In the genomic region with DNA sequence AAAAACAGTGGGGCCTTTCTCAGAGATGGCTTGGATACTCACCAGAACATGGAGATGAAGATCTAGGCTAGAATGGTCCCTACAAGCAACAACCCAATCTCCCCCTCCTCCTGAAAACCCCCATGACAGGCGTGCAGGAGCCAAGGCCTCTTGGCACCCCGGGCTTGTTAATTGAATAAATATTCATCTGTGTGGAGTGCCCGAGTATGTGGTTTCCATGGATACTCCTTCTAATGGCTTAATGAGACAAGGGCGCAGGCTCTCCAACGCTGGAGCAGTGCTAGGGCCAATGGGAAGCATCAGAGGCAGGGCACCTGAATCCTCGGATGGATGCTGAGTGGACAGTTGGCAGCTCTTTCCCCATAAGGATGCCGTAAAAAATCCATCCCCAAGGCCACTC, we compare ENCODE assay signal across 14 mouse cellular contexts. TPM values are rescaled to one million over a fixed set of nuclear protein-coding genes. Genes with fewer than 3 reads are reported as not detected.
A peak's percentile ranks its signal among the peaks of the same experiment; 100 is the strongest.
DNase-seq lines count a peak whose midpoint lies in the region; ATAC-seq and TF ChIP-seq lines count a peak whose summit lies in the region.
"Had no signal": no experiment of that assay in that cellular context is flagged by ENCODE, and none has a peak within 500 bp of the region (broad histone marks: within the 10 kb centered on the region; RNA-seq: fewer than 3 reads in every experiment).

No protein-coding gene starts in this region.

- no peaks in the 10 kb centered on the region; the same call in 1 of the 2 replicates for H3K4me1 ChIP-seq in forebrain, embryonic 11.5 days (replicated peaks; ENCODE audit: control insufficient read depth, insufficient read depth, low read length)
- H3K4me1 ChIP-seq in forebrain, embryonic 10.5 days, result peaks cover 9% of the 10 kb centered on the region
- peaks cover 14% of the 10 kb centered on the region for H3K4me1 ChIP-seq in forebrain, postnatal 0 days (ENCODE audit: insufficient read depth)
- H3K4me1 ChIP-seq: heart, embryonic 15.5 days had no signal

- H3K36me3 ChIP-seq in forebrain, embryonic 11.5 days (ENCODE audit: control insufficient read depth, insufficient read depth, low read length), result no peaks in the 10 kb centered on the region
- H3K36me3 ChIP-seq in forebrain, embryonic 10.5 days (replicated peaks), result no peaks in the 10 kb centered on the region
- no peaks in the 10 kb centered on the region for H3K36me3 ChIP-seq in forebrain, postnatal 0 days (ENCODE audit: insufficient read depth)
- H3K36me3 ChIP-seq: heart, embryonic 15.5 days had no signal

- H3K9ac ChIP-seq in forebrain, embryonic 11.5 days (ENCODE audit: low read length), result no peak overlapping the region
- no peak overlapping the region for H3K9ac ChIP-seq in forebrain, postnatal 0 days
- H3K9ac ChIP-seq: heart, embryonic 15.5 days had no signal

- no peak overlapping the region for H3K4me2 ChIP-seq in forebrain, embryonic 11.5 days (ENCODE audit: low read depth, low read length, severe bottlenecking)
- no peak overlapping the region for H3K4me2 ChIP-seq in forebrain, postnatal 0 days (ENCODE audit: low read depth)
- H3K4me2 ChIP-seq: heart, embryonic 15.5 days; liver, embryonic 11.5 days had no signal

- DNase-seq in forebrain, embryonic 11.5 days (ENCODE audit: low spot score), result no peak
- no peak for DNase-seq in forebrain, embryonic 10.5 days (ENCODE audit: extremely low spot score, low spot score)
- peak; percentile 25 for DNase-seq in Muller cell, postnatal 12 days (ENCODE audit: inconsistent ontology term)
- DNase-seq in forebrain, postnatal 0 days, result peak; percentile 75
- DNase-seq in layer of hippocampus, postnatal 36 days, result peak; percentile 26 to 41
- no peak for DNase-seq in spleen, postnatal 36 days (ENCODE audit: low spot score in 2 of 2)
- no peak for DNase-seq in ovary, postnatal 10 days (ENCODE audit: low spot score)
- DNase-seq in thymus, postnatal 0 days (ENCODE audit: low spot score), result no peak
- DNase-seq: cerebellum, adult 9-10 months; thymus, adult 18-20 months had no signal

- H3K27ac ChIP-seq in forebrain, embryonic 11.5 days (ENCODE audit: low read depth, low read length), result no peak overlapping the region
- no peak overlapping the region for H3K27ac ChIP-seq in forebrain, embryonic 10.5 days
- no peak overlapping the region for H3K27ac ChIP-seq in forebrain, postnatal 0 days (ENCODE audit: low read depth, low read length)
- H3K27ac ChIP-seq: heart, embryonic 15.5 days had no signal

- ATAC-seq in forebrain, embryonic 11.5 days (replicated peaks; ENCODE audit: low FRiP score), result 0 out of 2 replicates have a peak, but pooled peaks have one; percentile 53
- peak; percentile 94 for ATAC-seq in forebrain, postnatal 0 days
- ATAC-seq: lung, postnatal 0 days had no signal

- H3K27me3 ChIP-seq in forebrain, embryonic 11.5 days (ENCODE audit: control insufficient read depth, insufficient read depth, low read length), result no peaks in the 10 kb centered on the region
- H3K27me3 ChIP-seq in forebrain, embryonic 10.5 days (ENCODE audit: poor library complexity, severe bottlenecking), result no peaks in the 10 kb centered on the region; the same call in 1 of the 2 replicates
- no peaks in the 10 kb centered on the region for H3K27me3 ChIP-seq in forebrain, postnatal 0 days (ENCODE audit: insufficient read depth, low read length)

- 43% methylated on average over 7 of the region's 7 CpGs for WGBS in forebrain, embryonic 11.5 days
- WGBS in forebrain, embryonic 10.5 days, result 76% methylated on average over 7 of the region's 7 CpGs
- WGBS in forebrain, postnatal 0 days, result 10% methylated on average over 7 of the region's 7 CpGs

- H3K9me3 ChIP-seq in forebrain, embryonic 11.5 days (ENCODE audit: control insufficient read depth, low read length), result no peaks in the 10 kb centered on the region
- H3K9me3 ChIP-seq in forebrain, embryonic 10.5 days, result no peaks in the 10 kb centered on the region
- H3K9me3 ChIP-seq in forebrain, postnatal 0 days (ENCODE audit: low read length), result no peaks in the 10 kb centered on the region
- H3K9me3 ChIP-seq: heart, embryonic 15.5 days had no signal

- no peak overlapping the region for H3K4me3 ChIP-seq in forebrain, embryonic 11.5 days (ENCODE audit: low read depth, low read length)
- H3K4me3 ChIP-seq in forebrain, embryonic 10.5 days, result no peak overlapping the region
- H3K4me3 ChIP-seq in forebrain, postnatal 0 days (ENCODE audit: low read depth, low read length), result no peak overlapping the region
- H3K4me3 ChIP-seq: heart, embryonic 15.5 days had no signal

- TF ChIP-seq CTCF in forebrain, postnatal 0 days (IDR thresholded peaks at IDR 0.05; ENCODE audit: low read depth), result no peak

RNA-seq across cellular contexts. Expression of a gene that starts 10.6 kb away (rescaled TPM):
- 0.05 TPM in 1 of 2 replicates, not detected in the other for polyA plus RNA-seq in forebrain, embryonic 11.5 days (2014; fragmentation: Nextera tagmentation; extraction: Ambion mirVana)
- not detected in 2 replicates for polyA plus RNA-seq in forebrain, embryonic 10.5 days (2016; fragmentation: Nextera tagmentation; extraction: Ambion mirVana)
- 8.9 and 10.7 TPM in 2 replicates for total RNA-seq in forebrain, postnatal 0 days (2014; rRNA removed)
- 1.5 and 1.7 TPM in 2 replicates for polyA plus RNA-seq in forebrain, postnatal 0 days (2015; fragmentation: Nextera tagmentation; extraction: Ambion mirVana)
- total RNA-seq in layer of hippocampus, postnatal 36 days (2021), result 10 to 100 TPM; 26.9 to 27.2 TPM
- polyA plus RNA-seq in thymus, postnatal 0 days (2015; fragmentation: Nextera tagmentation; extraction: Ambion mirVana), result 0.09 and 0.24 TPM in 2 replicates
- total RNA-seq: granulocyte monocyte progenitor cell, adult 5-6 weeks had no signal
- polyA plus RNA-seq: heart, embryonic 15.5 days; liver, embryonic 11.5 days; lung, postnatal 0 days had no signal

Comparison
In these comparisons a context has a peak if more than half of its experiments do, and no peak if none do; other contexts are left out.
1. DNase-seq: peak in Muller cell, postnatal 12 days (single experiment), forebrain, postnatal 0 days (single experiment) and layer of hippocampus, postnatal 36 days (2 of 2); none in forebrain, embryonic 11.5 days (single experiment), forebrain, embryonic 10.5 days (single experiment), spleen, postnatal 36 days (0 of 2), ovary, postnatal 10 days (single experiment) and thymus, postnatal 0 days (single experiment).